Mouse (Mus musculus): ENCODE results near the gene Rgs7bp.
A peak's percentile ranks its signal among the peaks of the same experiment; 100 is the strongest.

Gene Rgs7bp

GRCm38 (mm10) chr13:105054181-105054940 lies at the start of gene Rgs7bp:
Rgs7bp (minus strand) TSS chr13:105054930.
- DNase-seq (ENCODE audit: low spot score) = peak; percentile 32

- DNase-seq (ENCODE audit: low spot score) = no peak
Observed at GRCm38 (mm10) chr13:105104385-105104784, 49.7 kb upstream of the Rgs7bp start.

- no peak for DNase-seq (ENCODE audit: low spot score)
Observed at GRCm38 (mm10) chr13:105100705-105101104, 46.0 kb upstream of the Rgs7bp start.

- DNase-seq (ENCODE audit: low spot score) = no peak
Observed at GRCm38 (mm10) chr13:105096316-105096715, 41.6 kb upstream of the Rgs7bp start.

GRCm38 (mm10) chr13:105089276-105089675 lies 34.5 kb upstream of the Rgs7bp start:
- DNase-seq (ENCODE audit: low spot score) = no peak

GRCm38 (mm10) chr13:105081862-105082261 lies 27.1 kb upstream of the Rgs7bp start, which contains the start of gene 4933425L06Rik:
4933425L06Rik (plus strand) TSS chr13:105082122.
- no peak for DNase-seq (ENCODE audit: low spot score)

GRCm38 (mm10) chr13:105066890-105067845 lies 12.4 kb upstream of the Rgs7bp start:
- no peak for DNase-seq (ENCODE audit: low spot score)

- no peak for DNase-seq (ENCODE audit: low spot score)
Observed at GRCm38 (mm10) chr13:105066119-105066518, 11.4 kb upstream of the Rgs7bp start.

- DNase-seq (ENCODE audit: low spot score) = peak; percentile 36
Observed at GRCm38 (mm10) chr13:105055374-105055773, 644 bp upstream of the Rgs7bp start.

GRCm38 (mm10) chr13:105054941-105055309 lies 195 bp upstream of the Rgs7bp start:
- DNase-seq (ENCODE audit: low spot score) = no peak

GRCm38 (mm10) chr13:105053618-105054017 lies 1.1 kb downstream of the Rgs7bp start:
- DNase-seq (ENCODE audit: low spot score) = no peak

- no peak for DNase-seq (ENCODE audit: low spot score)
Observed at GRCm38 (mm10) chr13:105051432-105051831, 3.3 kb downstream of the Rgs7bp start.

- DNase-seq (ENCODE audit: low spot score) = no peak
Observed at GRCm38 (mm10) chr13:105048662-105049061, 6.1 kb downstream of the Rgs7bp start.

GRCm38 (mm10) chr13:105047377-105047776 lies 7.4 kb downstream of the Rgs7bp start:
- no peak for DNase-seq (ENCODE audit: low spot score)

GRCm38 (mm10) chr13:105043882-105044281 lies 10.8 kb downstream of the Rgs7bp start:
- DNase-seq (ENCODE audit: low spot score) = no peak

- no peak for DNase-seq (ENCODE audit: low spot score)
Observed at GRCm38 (mm10) chr13:105038334-105038733, 16.4 kb downstream of the Rgs7bp start.

GRCm38 (mm10) chr13:105037816-105038215 lies 16.9 kb downstream of the Rgs7bp start:
- no peak for DNase-seq (ENCODE audit: low spot score)

GRCm38 (mm10) chr13:105031882-105032281 lies 22.8 kb downstream of the Rgs7bp start:
- DNase-seq (ENCODE audit: low spot score) = no peak

GRCm38 (mm10) chr13:105028276-105028675 lies 26.5 kb downstream of the Rgs7bp start:
- DNase-seq (ENCODE audit: low spot score) = no peak

- no peak for DNase-seq (ENCODE audit: low spot score)
Observed at GRCm38 (mm10) chr13:105016577-105016976, 38.2 kb downstream of the Rgs7bp start.

- DNase-seq (ENCODE audit: low spot score) = no peak
Observed at GRCm38 (mm10) chr13:105015710-105016404, 38.9 kb downstream of the Rgs7bp start.

GRCm38 (mm10) chr13:105011300-105011699 lies 43.4 kb downstream of the Rgs7bp start:
- DNase-seq (ENCODE audit: low spot score) = no peak
